Mouse (Mus musculus) liver, embryonic 14.5 days (tissue): ENCODE measurements around the gene Padi1. TPM values are rescaled to one million over a fixed set of nuclear protein-coding genes. Genes with fewer than 3 reads are reported as not detected.

Experiments used
- ATAC-seq: fragments of 200-750 bp; cut with Nextera tagmentation; 2 replicates; pipeline ENCODE4 v1.8.0; 2017; ENCODE audit warnings: moderate number of reproducible peaks, mild to moderate bottlenecking, moderate library complexity; ENCODE audit not compliant: insufficient read depth
- DNase-seq, 3 experiments: peaks; one replicate each; pipeline ENCODE4 v3.0.0-alpha.2; 2012 to 2013; ENCODE audit warnings: low read depth in 3 of 3, low spot score in 3 of 3
- H3K27ac ChIP-seq: fragments of 300-500 bp; sonication (generic); 2 replicates; pipeline ENCODE4 v1.5.1; 2014; ENCODE audit warnings: moderate library complexity, mild to moderate bottlenecking, control low read depth, inconsistent platforms
- H3K27me3 ChIP-seq: fragments of 300-500 bp; sonication (generic); 2 replicates; pipeline ENCODE4 v1.6.1; 2014; ENCODE audit warnings: mild to moderate bottlenecking, low read length, moderate library complexity; ENCODE audit not compliant: control insufficient read depth, insufficient read depth
- H3K36me3 ChIP-seq: fragments of 300-500 bp; sonication (generic); replicated peaks from 2 replicates; pipeline ENCODE4 v1.6.1; 2014; ENCODE audit warnings: low read depth; ENCODE audit not compliant: control insufficient read depth, insufficient read depth
- H3K4me1 ChIP-seq, 2 experiments: fragments of 200-500 bp in 1 of 2; fragments of 300-500 bp in 1 of 2; sonication (generic) in 1 of 2; replicated peaks; 2 replicates each; pipeline ENCODE4 v1.6.1; 2012 to 2014; ENCODE audit warnings: antibody characterized with exemption in 1 of 2, inconsistent platforms in 1 of 2, low read length in 1 of 2; ENCODE audit not compliant: control insufficient read depth in 2 of 2, insufficient read depth in 2 of 2
- H3K4me2 ChIP-seq: fragments of 300-500 bp; sonication (generic); 2 replicates; pipeline ENCODE4 v1.6.1; 2014; ENCODE audit warnings: low read depth, mild to moderate bottlenecking, control low read depth, moderate library complexity
- H3K4me3 ChIP-seq, 2 experiments: fragments of 200-500 bp in 1 of 2; fragments of 300-500 bp in 1 of 2; sonication (generic) in 1 of 2; 2 replicates each; pipeline ENCODE4 v1.5.1; 2012 to 2014; ENCODE audit warnings: low read depth in 2 of 2, low read length in 2 of 2, mild to moderate bottlenecking in 2 of 2, control low read depth in 1 of 2, inconsistent platforms in 1 of 2, moderate library complexity in 1 of 2; ENCODE audit not compliant: insufficient read depth in 1 of 2
- H3K9ac ChIP-seq: fragments of 300-500 bp; sonication (generic); replicated peaks from 2 replicates; pipeline ENCODE4 v1.6.1; 2014; ENCODE audit warnings: mild to moderate bottlenecking, control low read depth, moderate library complexity
- H3K9me3 ChIP-seq: fragments of 300-500 bp; sonication (generic); 2 replicates; pipeline ENCODE4 v1.6.1; 2016; ENCODE audit warnings: low read length, mixed read lengths; ENCODE audit not compliant: control insufficient read depth
- CTCF ChIP-seq: IDR thresholded peaks from 2 replicates; pipeline ENCODE4 v1.5.1; 2016; ENCODE audit warnings: antibody characterized with exemption, low read depth, control low read depth
- EP300 ChIP-seq: IDR thresholded peaks from 2 replicates; pipeline ENCODE4 v1.6.1; 2016; ENCODE audit warnings: antibody characterized with exemption, low read depth
- WGBS: fragments of 180-500 bp; shearing (Covaris S2); extraction: QIAGEN DNeasy Blood & Tissue Kit; methylation state at CpG from one replicate; pipeline ENCODE4 v1.1.7; 2014; ENCODE audit not compliant: insufficient replicate concordance; 5-methylcytosine and 5-hydroxymethylcytosine counted together
- polyA plus RNA-seq, 2 experiments: library from polyadenylated mRNA; depleted of rRNA in 1 of 2; stranded (reverse) in 1 of 2; unstranded in 1 of 2; fragments of >200 nt; fragmentation: Nextera tagmentation in 1 of 2; extraction: Ambion mirVana in 1 of 2; gene quantifications; 2 replicates each; pipeline versions ENCODE4 v1.2.1 to v1.2.3; 2012 to 2014

The Padi1 gene
- polyA plus RNA-seq, 2 experiments: 0.01 TPM; not detected in 1

DNA sequence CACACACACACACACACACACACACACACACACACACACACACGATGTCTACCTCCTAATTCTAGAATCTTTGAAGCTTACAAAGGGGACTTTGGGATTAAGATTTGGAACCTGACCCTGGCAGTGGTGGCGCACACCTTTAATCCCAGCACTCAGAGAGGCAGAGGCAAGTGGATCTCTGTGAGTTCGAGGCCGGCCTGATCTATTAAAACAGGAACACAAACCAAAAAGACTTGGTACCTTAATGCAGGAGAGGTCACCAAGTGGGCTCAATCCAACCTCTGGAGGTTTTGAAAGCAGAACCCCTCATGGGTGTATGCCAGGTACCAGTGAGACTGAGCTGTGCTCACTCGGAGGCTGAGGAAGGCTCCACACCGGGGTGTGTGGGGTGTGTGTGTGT is 33.5 kb upstream of the Padi1 start:
- ATAC-seq: no peak
- no peak overlapping the region for H3K27ac ChIP-seq
- no peaks in the 10 kb centered on the region for H3K36me3 ChIP-seq
- 71% methylated on average over 6 of the region's 6 CpGs for WGBS
- no peak overlapping the region for H3K4me2 ChIP-seq
- TF ChIP-seq EP300: no peak
- TF ChIP-seq CTCF: no peak
- H3K9me3 ChIP-seq: 0 out of 2 replicates have a peak, but pooled peaks cover 3% of the 10 kb centered on the region
- H3K27me3 ChIP-seq: peaks cover 5% of the 10 kb centered on the region; the same call in 1 of the 2 replicates
- no peaks in the 10 kb centered on the region for H3K4me1 ChIP-seq
- no peak for DNase-seq
- no peak overlapping the region for H3K9ac ChIP-seq
- no peak overlapping the region for H3K4me3 ChIP-seq

DNA sequence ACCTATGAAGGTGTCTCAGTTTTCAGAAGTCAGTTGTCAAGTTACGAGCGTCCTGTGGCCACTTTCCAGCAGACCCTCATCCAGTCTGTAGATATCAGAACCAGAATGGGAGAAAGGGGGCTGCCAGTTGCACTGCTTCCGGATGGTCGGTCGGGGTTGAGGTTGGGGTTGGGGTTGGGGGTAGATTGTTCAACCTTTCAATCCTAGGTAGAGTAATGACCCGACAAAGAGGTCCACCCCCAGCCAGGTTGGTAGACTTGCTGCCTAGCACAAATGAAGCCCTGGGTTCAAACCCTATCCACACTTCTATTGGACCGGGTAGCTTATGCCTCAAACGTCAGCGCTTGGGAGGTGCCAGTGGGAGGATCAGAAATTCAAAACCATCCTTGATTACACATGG is 33.1 kb upstream of the Padi1 start:
- peaks cover 5% of the 10 kb centered on the region; the same call in 1 of the 2 replicates for H3K27me3 ChIP-seq
- no peaks in the 10 kb centered on the region for H3K4me1 ChIP-seq
- H3K9me3 ChIP-seq: 0 out of 2 replicates have a peak, but pooled peaks cover 3% of the 10 kb centered on the region
- H3K36me3 ChIP-seq: no peaks in the 10 kb centered on the region
- WGBS: 78% methylated on average over 9 of the region's 9 CpGs
- no peak for TF ChIP-seq EP300
- no peak for TF ChIP-seq CTCF
- no peak overlapping the region for H3K4me2 ChIP-seq
- no peak overlapping the region for H3K9ac ChIP-seq
- H3K27ac ChIP-seq: no peak overlapping the region
- no peak overlapping the region for H3K4me3 ChIP-seq
- DNase-seq (no peak), ATAC-seq (no peak)

DNA sequence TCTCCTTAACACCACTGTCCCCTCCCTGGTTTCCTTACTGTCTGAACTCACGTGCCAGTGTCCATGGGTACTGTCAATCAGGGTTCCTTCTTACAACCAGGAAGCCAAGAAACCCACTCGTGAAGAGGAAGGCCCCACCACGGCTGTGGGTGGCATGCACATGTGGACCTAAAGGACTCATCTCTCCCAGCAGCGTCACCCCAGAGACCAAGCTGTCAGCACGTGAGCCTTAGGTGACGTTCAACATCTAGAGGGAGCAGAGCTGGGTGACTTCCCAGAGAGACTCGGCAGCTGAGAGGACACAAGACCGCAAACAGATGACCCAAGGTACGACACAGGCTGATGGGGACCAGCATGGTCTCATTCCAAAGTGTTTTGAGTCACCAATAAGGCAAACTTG is 31.9 kb upstream of the Padi1 start:
- no peak overlapping the region for H3K4me3 ChIP-seq
- H3K9ac ChIP-seq: no peak overlapping the region
- 0 out of 2 replicates have a peak, but pooled peaks cover under 1% of the 10 kb centered on the region for H3K9me3 ChIP-seq
- peaks cover 4 to 6% of the 10 kb centered on the region in 2 experiments; a peak in 2 of 4 replicates for H3K4me1 ChIP-seq
- WGBS: 53% methylated on average over 9 of the region's 9 CpGs
- no peaks in the 10 kb centered on the region for H3K36me3 ChIP-seq
- no peak overlapping the region for H3K27ac ChIP-seq
- ATAC-seq: no peak
- TF ChIP-seq EP300 (no peak), CTCF (no peak)
- H3K27me3 ChIP-seq: peaks cover 5% of the 10 kb centered on the region; the same call in 1 of the 2 replicates
- no peak overlapping the region for H3K4me2 ChIP-seq
- DNase-seq: no peak

DNA sequence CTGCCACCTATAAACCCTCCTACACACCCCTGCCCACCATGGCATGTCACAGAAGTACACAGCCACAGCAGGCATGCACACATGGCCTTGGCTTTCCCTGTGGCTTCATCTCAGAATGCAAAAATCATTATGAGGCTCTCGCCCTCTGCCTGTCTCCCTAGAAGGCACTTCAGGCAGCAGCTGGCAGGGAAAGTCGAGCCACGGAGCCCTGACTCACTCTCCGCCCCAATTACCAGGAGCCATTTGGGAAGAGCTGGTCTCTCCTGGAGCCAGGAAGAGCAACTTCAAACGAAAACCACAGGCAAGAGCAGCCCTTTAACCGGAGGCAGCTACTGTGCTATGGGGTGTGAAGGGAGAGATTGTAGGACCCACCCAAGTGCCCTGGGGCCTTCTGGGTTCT is 31.1 kb upstream of the Padi1 start:
- H3K36me3 ChIP-seq: no peaks in the 10 kb centered on the region
- no peaks in the 10 kb centered on the region for H3K9me3 ChIP-seq
- ATAC-seq (no peak), DNase-seq (no peak)
- WGBS: 55% methylated on average over 6 of the region's 6 CpGs
- peaks cover 9% of the 10 kb centered on the region in 2 experiments; a peak in 2 of 4 replicates for H3K4me1 ChIP-seq
- H3K9ac ChIP-seq: no peak overlapping the region
- H3K27me3 ChIP-seq: peaks cover 5% of the 10 kb centered on the region; the same call in 1 of the 2 replicates
- no peak overlapping the region for H3K4me3 ChIP-seq
- no peak for TF ChIP-seq EP300
- TF ChIP-seq CTCF: no peak
- H3K4me2 ChIP-seq: no peak overlapping the region
- no peak overlapping the region for H3K27ac ChIP-seq

DNA sequence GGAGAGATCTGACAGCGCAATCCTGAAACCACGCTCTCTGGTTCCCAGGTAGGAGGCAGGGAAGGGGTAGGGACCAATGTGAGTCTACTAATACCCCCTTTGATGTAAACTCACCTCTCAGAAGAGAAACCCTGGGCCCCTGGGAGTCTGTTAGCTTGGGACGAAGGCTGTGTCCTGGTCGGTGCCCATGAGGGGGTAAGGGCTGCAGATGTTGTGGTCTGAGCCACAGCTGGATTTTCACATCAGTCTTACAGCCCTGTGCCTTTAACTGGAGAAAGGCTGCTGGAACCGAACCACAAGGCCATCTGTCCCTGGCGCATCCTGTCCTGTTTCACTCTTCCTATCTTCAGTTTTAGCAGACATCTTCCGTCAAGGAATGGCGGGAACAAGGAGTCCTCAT is 30.6 kb upstream of the Padi1 start:
- no peak for ATAC-seq

More for the DNA sequence above, 30.6 kb upstream of the Padi1 start:
- Histone ChIP-seq H3K9me3 (no peaks in the 10 kb centered on the region), H3K4me2 (no peak overlapping the region), H3K4me1 (peaks cover 9% of the 10 kb centered on the region in 2 experiments; a peak in 2 of 4 replicates), H3K36me3 (no peaks in the 10 kb centered on the region), H3K27me3 (peaks cover 5% of the 10 kb centered on the region; the same call in 1 of the 2 replicates), H3K9ac (no peak overlapping the region), H3K27ac (no peak overlapping the region), H3K4me3 (no peak overlapping the region)
- DNase-seq: no peak
- TF ChIP-seq CTCF: no peak
- WGBS: 66% methylated on average over 8 of the region's 8 CpGs
